Mouse (Mus musculus): ENCODE data around the gene Gorasp1. TPM values are rescaled to one million over a fixed set of nuclear protein-coding genes. Genes with fewer than 3 reads are reported as not detected.

The Gorasp1 gene
- polyA plus RNA-seq (2017; shearing (Covaris generic)), result 15.9 TPM

DNA sequence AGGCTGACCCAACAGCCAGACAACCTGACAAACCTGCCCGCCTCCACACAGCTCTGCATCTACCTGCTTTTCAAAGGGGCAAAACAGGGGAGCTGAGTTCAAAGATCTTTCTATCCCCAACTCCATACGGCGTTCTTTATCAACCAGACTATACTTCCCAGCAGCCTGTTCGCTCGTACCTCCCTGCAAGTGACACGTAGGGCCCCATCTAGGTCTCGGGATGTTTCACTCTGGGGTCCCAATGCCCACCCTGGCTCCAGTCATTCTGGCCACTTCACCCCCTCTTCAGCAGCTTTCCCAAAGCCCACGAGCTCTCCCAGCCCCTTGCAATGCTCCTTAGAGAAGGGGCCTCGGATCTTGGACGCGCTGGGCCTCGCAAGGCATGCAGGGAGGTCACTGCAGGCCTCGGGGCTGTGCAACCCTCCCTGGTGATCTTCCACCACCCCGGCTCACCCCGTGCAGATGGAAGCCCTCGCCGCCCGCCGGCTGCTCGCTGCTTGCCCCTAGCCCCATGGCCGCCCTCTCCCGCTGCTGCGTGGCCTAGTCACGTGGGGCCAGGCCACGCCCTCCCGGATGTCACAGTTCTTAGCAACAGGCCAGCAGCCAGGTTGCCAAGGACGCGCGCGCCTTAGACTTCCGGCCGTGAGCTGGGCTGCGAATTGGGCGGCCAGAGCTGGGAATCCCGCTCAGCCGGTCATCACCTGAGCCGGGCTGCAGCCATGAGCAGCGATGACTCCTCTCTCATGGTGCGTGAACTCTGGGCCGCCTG lies at the start of gene Gorasp1, which contains the start of gene Ttc21a:
TSS of gene Gorasp1 (minus strand) at position 561 of the 769 bp plus-strand sequence.
TSS of gene Ttc21a (plus strand) at position 602 of the 769 bp plus-strand sequence.

DNA sequence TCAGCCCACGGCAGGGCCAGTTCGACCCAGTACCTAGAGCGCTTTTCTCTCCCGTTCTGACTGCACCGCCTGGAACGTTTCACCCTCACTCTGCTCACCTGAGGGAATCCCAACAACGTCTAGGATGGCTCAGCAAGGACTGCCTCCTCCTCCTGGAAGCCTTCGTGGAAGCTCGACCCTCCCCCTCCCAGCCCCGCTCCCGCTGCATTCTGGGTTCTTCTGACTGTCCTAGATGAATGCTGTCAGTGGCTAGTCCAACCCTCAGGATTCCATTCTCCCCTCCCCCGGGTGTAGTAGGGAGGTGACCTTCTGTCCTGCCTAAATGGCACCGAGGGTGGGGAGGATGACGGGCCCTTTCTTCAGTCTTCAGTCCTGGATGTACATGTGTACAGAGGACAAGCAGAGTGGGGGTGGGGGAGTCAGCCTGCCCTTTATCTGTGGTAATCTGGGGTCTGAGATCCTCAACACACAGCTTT lies 47.2 kb upstream of the Gorasp1 start, which contains the start of gene Csrnp1:
TSS of gene Csrnp1 (minus strand) at position 123 of the 476 bp plus-strand sequence.

GRCm38 (mm10) chr9:119894339-119895009 lies 42.9 kb downstream of the Gorasp1 start, which contains the start of gene Wdr48:
Wdr48 (plus strand) TSS chr9:119894878.

Other genes starting within 250 kb of the Gorasp1 start
- not detected for gene Scn10a, start 218.2 kb downstream of the Gorasp1 start, polyA plus RNA-seq (2017; shearing (Covaris generic))
- 0.76 TPM for gene Scn11a, start 112.1 kb downstream of the Gorasp1 start, polyA plus RNA-seq (2017; shearing (Covaris generic))
- 76.9 TPM for gene Wdr48, start 42.7 kb downstream of the Gorasp1 start, polyA plus RNA-seq (2017; shearing (Covaris generic))
- gene Ttc21a, start within 50 bp of the Gorasp1 start, polyA plus RNA-seq (2017; shearing (Covaris generic)), result 0.09 TPM
- gene Csrnp1, start 47.1 kb upstream of the Gorasp1 start, polyA plus RNA-seq (2017; shearing (Covaris generic)), result 65.0 TPM
- not detected for gene Xirp1, start 86.0 kb upstream of the Gorasp1 start, polyA plus RNA-seq (2017; shearing (Covaris generic))
- gene Cx3cr1, start 132.3 kb upstream of the Gorasp1 start, polyA plus RNA-seq (2017; shearing (Covaris generic)), result 0.44 TPM
- 127 TPM for gene Ccr8, start 154.5 kb upstream of the Gorasp1 start, polyA plus RNA-seq (2017; shearing (Covaris generic))
- gene Slc25a38, start 172.8 kb upstream of the Gorasp1 start, polyA plus RNA-seq (2017; shearing (Covaris generic)), result 56.7 TPM
- 1,547 TPM for gene Rpsa, start 190.1 kb upstream of the Gorasp1 start, polyA plus RNA-seq (2017; shearing (Covaris generic))
- gene Mobp, start 212.1 kb upstream of the Gorasp1 start, polyA plus RNA-seq (2017; shearing (Covaris generic)), result 0.13 TPM

Measured in inflammation-experienced regulatory T-cells, adult 16 weeks (primary cell).